Mouse (Mus musculus): ENCODE data around the gene Hist2h2aa2. TPM values are rescaled to one million over a fixed set of nuclear protein-coding genes. Genes with fewer than 3 reads are reported as not detected.

Gene Hist2h2aa2
- 45.7 TPM for polyA plus RNA-seq (2017; shearing (Covaris generic))

DNA sequence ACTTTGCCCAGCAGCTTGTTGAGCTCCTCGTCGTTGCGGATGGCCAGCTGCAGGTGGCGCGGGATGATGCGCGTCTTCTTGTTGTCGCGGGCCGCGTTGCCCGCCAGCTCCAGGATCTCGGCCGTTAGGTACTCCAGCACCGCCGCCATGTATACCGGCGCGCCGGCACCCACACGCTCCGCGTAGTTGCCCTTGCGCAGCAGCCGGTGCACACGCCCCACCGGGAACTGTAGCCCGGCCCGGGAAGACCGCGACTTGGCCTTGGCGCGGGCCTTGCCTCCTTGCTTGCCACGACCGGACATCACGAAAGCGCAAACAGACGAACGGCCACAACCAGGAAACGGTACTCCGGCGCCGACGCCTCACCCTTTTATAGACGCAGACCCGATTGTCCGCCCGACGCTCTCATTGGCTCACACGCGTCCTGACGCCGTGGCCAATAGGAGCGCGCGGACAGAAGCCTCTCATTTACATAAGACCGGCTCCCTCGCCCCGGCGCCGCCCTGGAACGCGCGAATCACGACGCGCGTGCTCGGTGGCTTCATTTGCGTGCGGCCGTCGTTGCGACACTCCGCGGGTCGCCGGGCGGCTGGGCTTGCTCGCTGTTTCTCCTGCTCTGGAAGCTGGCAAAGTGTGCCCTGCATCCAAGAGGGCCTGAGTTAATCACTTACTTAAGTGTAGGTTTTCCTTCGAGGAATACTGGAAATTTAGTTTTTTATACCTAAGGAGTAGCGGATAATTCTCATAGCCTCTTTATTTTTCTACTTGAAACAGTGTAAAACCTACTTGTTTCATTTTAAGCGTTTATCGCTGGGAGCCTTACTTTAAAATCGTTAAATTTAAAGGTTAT is at the start of gene Hist2h2aa2:
Gene Hist2h2aa2 (minus strand): TSS at position 328 of the 850 bp plus-strand sequence.

DNA sequence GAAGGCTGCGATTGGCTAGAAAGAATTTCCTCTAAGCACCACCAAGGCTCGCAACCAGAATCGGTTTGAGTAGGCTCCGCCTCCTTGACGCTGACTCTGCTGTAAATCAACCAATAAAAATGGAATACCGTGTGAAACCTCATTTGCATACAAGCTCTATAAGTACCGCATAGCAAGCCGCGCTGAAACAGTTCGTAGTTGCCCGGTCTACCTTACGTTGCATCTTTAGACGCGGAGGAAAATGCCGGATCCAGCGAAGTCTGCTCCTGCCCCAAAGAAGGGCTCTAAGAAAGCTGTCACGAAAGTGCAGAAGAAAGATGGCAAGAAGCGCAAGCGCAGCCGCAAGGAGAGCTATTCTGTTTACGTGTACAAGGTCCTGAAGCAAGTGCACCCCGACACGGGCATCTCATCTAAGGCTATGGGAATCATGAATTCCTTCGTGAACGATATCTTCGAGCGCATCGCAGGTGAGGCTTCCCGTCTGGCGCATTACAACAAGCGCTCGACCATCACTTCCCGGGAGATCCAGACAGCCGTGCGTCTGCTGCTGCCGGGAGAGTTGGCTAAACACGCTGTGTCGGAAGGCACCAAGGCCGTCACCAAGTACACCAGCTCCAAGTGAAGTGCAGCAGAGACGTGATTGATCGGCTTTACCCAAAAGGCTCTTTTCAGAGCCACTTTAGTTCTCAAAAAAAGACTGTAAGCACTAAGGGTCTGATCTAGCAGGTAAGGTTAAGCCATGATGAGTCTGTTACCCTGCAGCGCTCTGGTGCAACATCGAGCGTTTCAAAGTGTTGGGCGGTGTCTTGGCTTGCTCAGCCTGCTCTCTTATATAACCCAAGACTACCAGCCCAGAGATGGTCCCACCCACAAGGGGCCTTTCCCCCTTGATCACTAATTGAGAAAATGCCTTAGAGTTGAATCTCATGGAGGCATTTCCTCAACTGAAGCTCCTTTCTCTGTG is 29.7 kb upstream of the Hist2h2aa2 start, which contains the start of gene Hist2h2bb:
Gene Hist2h2bb (plus strand): TSS at position 242 of the 964 bp plus-strand sequence.

GRCm38 (mm10) chr3:96268051-96268775 is 28.1 kb upstream of the Hist2h2aa2 start, which contains the start of gene Hist2h3b:
Gene Hist2h3b, plus strand, starts transcription at chr3:96268654.

GRCm38 (mm10) chr3:96262979-96263550 is 23.0 kb upstream of the Hist2h2aa2 start, which contains the start of gene Hist2h4:
Gene Hist2h4, minus strand, starts transcription at chr3:96263311.

DNA sequence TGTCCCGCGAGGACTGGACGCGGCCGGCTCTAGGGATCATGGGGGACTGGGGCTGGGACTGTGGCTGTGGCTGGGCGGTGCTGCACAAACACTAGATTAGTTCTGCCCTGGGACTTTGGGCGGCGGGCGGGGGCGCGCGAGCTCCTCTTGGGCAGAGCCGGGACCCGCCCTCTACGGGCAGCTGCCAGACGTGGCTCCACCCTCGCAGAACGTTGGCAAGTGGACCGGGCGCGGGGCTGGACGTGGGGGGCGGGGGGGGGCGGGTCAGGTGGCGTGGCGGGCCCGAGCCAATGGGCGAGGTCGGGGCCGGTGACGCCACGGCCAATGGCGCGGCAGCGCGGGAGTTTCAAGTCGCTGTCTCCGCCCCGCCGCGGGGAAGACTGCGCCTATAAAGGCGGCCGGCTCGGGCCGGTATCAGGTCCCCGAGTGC is 6.4 kb upstream of the Hist2h2aa2 start, which contains the start of gene Hist2h3c1:
Gene Hist2h3c1 (plus strand): TSS at position 259 of the 430 bp plus-strand sequence.

GRCm38 (mm10) chr3:96245003-96245886 is 5.2 kb upstream of the Hist2h2aa2 start, which contains the start of gene Hist2h2aa1:
Gene Hist2h2aa1, plus strand, starts transcription at chr3:96245497.

DNA sequence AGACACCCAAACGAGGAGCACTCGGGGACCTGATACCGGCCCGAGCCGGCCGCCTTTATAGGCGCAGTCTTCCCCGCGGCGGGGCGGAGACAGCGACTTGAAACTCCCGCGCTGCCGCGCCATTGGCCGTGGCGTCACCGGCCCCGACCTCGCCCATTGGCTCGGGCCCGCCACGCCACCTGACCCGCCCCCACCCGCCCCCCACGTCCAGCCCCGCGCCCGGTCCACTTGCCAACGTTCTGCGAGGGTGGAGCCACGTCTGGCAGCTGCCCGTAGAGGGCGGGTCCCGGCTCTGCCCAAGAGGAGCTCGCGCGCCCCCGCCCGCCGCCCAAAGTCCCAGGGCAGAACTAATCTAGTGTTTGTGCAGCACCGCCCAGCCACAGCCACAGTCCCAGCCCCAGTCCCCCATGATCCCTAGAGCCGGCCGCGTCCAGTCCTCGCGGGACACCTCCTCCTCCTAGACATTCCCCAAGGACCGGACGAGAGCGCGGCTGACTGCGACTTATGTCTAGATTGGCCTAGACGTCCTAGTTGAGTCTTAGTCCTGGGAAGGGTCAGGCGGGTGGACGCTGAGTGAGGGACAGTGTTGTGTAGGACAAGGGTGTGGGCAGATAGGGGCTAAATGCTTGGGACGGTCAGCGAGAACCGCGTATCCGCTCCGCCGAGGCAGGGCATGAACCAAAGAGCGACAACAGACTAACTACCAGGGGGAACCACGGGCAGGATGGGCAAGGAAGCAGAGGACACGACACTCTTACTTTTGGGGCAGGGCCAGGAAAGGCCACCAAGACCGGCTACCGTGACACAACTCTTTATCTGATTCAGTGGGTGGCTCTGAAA is 902 bp downstream of the Hist2h2aa2 start, which contains the start of gene Hist2h3c2:
Gene Hist2h3c2 (minus strand): TSS at position 174 of the 840 bp plus-strand sequence.

DNA sequence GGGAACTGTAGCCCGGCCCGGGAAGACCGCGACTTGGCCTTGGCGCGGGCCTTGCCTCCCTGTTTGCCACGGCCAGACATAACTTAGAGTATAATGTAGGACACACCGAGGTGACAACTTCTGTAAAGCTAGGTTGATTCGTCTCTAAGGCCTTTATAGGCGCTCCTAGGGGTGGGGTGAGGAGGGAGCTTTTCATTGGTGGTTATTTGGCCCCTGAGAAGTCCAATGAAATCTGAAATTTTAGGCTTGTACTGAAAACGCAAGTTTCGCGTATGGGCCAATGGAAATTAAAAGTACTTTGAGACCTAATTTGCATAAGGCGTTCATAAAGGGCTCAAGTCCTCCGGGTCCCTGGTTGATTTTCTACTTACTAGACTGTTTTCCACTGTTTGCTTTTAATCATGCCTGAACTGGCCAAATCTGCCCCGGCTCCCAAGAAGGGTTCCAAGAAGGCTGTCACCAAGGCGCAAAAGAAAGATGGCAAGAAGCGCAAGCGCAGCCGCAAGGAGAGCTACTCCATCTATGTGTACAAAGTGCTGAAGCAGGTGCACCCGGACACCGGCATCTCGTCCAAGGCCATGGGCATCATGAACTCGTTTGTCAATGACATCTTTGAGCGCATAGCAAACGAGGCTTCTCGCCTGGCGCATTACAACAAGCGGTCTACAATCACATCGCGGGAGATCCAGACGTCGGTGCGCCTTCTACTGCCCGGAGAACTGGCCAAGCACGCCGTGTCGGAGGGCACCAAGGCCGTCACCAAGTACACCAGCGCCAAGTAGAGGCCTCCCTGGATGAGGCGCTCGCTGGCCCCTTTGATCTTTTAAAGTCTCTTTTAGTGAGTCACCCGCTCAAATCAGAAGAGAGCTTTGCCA is 19.1 kb downstream of the Hist2h2aa2 start, which contains the start of the genes Hist2h2ac and Hist2h2be:
Gene Hist2h2ac (minus strand): TSS at position 116 of the 875 bp plus-strand sequence.
Gene Hist2h2be (plus strand): TSS at position 355 of the 875 bp plus-strand sequence.

DNA sequence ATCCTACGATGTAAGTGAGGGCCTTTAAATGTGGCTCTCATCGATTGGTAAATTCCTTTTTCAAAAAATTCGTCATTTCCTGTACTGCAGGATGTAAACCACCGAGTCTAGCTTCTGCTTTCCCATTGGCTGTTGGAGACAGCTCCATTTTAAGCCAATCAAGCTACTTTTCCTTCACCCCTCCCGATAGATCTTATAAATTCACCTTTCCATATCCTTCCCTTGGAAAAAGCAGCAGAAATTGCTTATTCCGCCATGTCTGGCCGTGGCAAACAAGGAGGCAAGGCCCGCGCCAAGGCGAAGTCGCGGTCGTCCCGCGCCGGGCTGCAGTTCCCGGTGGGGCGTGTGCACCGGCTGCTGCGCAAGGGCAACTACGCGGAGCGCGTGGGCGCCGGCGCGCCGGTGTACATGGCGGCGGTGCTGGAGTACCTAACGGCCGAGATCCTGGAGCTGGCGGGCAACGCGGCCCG is 20.4 kb downstream of the Hist2h2aa2 start, which contains the start of the genes Bola1 and Hist2h2ab:
Gene Bola1 (minus strand): TSS at position 49 of the 470 bp plus-strand sequence.
Gene Hist2h2ab (plus strand): TSS at position 205 of the 470 bp plus-strand sequence.

Other genes starting within 250 kb of the Hist2h2aa2 start
- gene Plekho1, start 244.3 kb downstream of the Hist2h2aa2 start, polyA plus RNA-seq (2017; shearing (Covaris generic)) = 7.5 TPM
- 28.0 TPM for gene Vps45, start 181.8 kb downstream of the Hist2h2aa2 start, polyA plus RNA-seq (2017; shearing (Covaris generic))
- gene Otud7b, start 135.7 kb downstream of the Hist2h2aa2 start, polyA plus RNA-seq (2017; shearing (Covaris generic)) = 27.2 TPM
- 2.9 TPM for gene Mtmr11, start 78.3 kb downstream of the Hist2h2aa2 start, polyA plus RNA-seq (2017; shearing (Covaris generic))
- gene Sf3b4, start 67.9 kb downstream of the Hist2h2aa2 start, polyA plus RNA-seq (2017; shearing (Covaris generic)) = 154 TPM
- gene Sv2a, start 59.1 kb downstream of the Hist2h2aa2 start, polyA plus RNA-seq (2017; shearing (Covaris generic)) = 1.9 TPM
- 28.8 TPM for gene Bola1, start 20.6 kb downstream of the Hist2h2aa2 start, polyA plus RNA-seq (2017; shearing (Covaris generic))
- not detected for gene Hist2h2ab, start 20.4 kb downstream of the Hist2h2aa2 start, polyA plus RNA-seq (2017; shearing (Covaris generic))
- 7.6 TPM for gene Hist2h2ac, start 19.4 kb downstream of the Hist2h2aa2 start, polyA plus RNA-seq (2017; shearing (Covaris generic))
- gene Hist2h2be, start 19.2 kb downstream of the Hist2h2aa2 start, polyA plus RNA-seq (2017; shearing (Covaris generic)) = 3.7 TPM
- gene Hist2h3c2, start 1.1 kb downstream of the Hist2h2aa2 start, polyA plus RNA-seq (2017; shearing (Covaris generic)) = 0.53 TPM
- 0.62 TPM for gene Hist2h2aa1, start 5.2 kb upstream of the Hist2h2aa2 start, polyA plus RNA-seq (2017; shearing (Covaris generic))
- not detected for gene Hist2h3c1, start 6.4 kb upstream of the Hist2h2aa2 start, polyA plus RNA-seq (2017; shearing (Covaris generic))
- gene Hist2h4, start 23.0 kb upstream of the Hist2h2aa2 start, polyA plus RNA-seq (2017; shearing (Covaris generic)) = 4.1 TPM
- not detected for gene Hist2h3b, start 28.4 kb upstream of the Hist2h2aa2 start, polyA plus RNA-seq (2017; shearing (Covaris generic))
- 6.5 TPM for gene Hist2h2bb, start 29.5 kb upstream of the Hist2h2aa2 start, polyA plus RNA-seq (2017; shearing (Covaris generic))
- 0.17 TPM for gene Fcgr1, start 53.7 kb upstream of the Hist2h2aa2 start, polyA plus RNA-seq (2017; shearing (Covaris generic))
- gene BC107364, start 212.0 kb upstream of the Hist2h2aa2 start, polyA plus RNA-seq (2017; shearing (Covaris generic)) = not detected